Mouse (Mus musculus) erythroblast, embryonic 14.5 days (primary cell): ENCODE results near the gene Ctu1.

ENCODE experiments used
- GATA1 ChIP-seq: IDR thresholded peaks from 2 replicates; pipeline ENCODE4 v1.6.1; 2012; ENCODE audit warnings: low read length, inconsistent platforms, mixed read lengths
- TAL1 ChIP-seq: IDR thresholded peaks from 3 replicates; pipeline ENCODE4 v1.6.1; 2012; ENCODE audit warnings: low read length, inconsistent platforms, mixed read lengths

DNA sequence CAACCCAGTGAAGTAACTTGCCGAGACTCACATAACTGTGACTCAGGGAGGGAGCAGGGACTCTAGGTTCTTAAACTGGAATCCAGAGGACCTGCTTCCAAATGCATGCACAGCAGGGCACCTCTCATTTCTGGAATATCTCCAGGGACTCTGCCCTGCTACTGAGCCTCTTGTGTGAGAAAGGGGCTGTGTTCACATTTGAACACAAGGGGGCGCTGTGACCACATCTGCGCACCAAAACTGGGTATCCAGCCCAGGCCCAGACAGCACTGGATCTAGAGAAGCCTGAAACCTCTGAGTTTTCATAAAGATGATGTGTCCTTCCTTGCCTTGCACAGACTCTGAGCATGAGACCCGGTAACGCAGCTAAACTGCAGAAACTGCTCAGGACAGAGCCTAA lies 9.1 kb downstream of the Ctu1 start:
- TF ChIP-seq GATA1 (no peak), TAL1 (no peak)
